Mouse (Mus musculus) kidney, adult 2 months (tissue): ENCODE data around the gene Tinf2.

Source experiments
- CTCF ChIP-seq: fragments of 200-500 bp; conservative IDR thresholded peaks from 2 replicates; pipeline ENCODE4 v1.5.1; 2011; ENCODE audit warnings: low read depth, mild to moderate bottlenecking, control low read depth, low read length, moderate library complexity, mixed read lengths; ENCODE audit not compliant: insufficient read depth, insufficient read length
- POLR2A ChIP-seq: fragments of 200-500 bp; IDR thresholded peaks from one replicate; pipeline ENCODE4 v1.6.1; 2011; ENCODE audit warnings: low read depth, low read length, control low read depth

- TF ChIP-seq POLR2A (no peak), CTCF (no peak)
These were observed 40.9 kb upstream of the Tinf2 start for GRCm38 (mm10) chr14:55722438-55722945.
